Mouse (Mus musculus) MEL-GATA-1-ER (cell line): ENCODE measurements around the gene Srsf4.

ENCODE experiments used
- DNase-seq: peaks from one replicate; pipeline ENCODE4 v3.0.0-alpha.2; 2012; ENCODE audit warnings: low read depth; ENCODE audit errors: extremely low read depth

The Srsf4 gene

DNA sequence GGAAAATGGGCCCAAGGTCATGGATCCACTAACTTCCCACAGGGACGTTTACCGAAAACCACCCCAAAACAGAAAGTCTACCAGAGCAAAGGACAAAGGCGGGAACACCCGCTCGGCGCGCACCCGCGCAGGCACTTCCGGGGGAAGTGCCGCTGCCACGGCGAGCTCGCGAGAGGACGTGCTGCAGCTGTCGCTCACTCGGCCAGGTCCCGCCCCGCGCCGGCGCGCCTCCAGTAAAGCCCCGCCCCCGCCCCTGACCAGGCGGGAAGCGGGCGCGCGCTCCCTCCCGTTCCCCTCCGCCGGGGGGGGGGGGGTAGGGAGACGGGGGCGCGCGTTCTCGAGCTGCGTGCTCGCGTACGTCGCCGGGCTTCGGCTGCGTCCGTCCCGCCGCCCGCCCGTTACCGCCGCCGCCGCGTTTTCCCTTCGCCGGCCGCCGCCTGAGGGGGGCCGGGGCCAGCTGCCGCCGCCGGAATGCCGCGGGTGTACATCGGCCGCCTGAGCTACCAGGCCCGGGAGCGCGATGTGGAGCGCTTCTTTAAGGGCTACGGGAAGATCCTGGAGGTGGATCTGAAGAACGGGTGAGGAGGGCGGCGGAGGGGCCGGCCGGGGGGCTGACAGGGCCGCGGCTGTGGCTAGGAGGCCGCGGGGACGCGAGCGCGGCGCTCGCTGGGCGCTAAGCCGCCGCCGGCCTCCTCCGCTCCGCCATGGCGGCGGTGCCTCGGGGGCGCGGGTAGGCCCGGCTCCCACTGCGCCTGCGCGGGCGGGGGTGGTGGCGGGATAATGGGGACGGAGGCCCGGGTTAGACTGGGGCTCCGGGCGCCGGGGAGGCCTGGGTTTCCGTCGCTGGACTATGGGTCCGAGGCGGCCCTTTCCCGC, at the start of gene Srsf4:
Srsf4 (plus strand) TSS at position 325 of the 876 bp plus-strand sequence.
- DNase-seq: peak; percentile 84

DNA sequence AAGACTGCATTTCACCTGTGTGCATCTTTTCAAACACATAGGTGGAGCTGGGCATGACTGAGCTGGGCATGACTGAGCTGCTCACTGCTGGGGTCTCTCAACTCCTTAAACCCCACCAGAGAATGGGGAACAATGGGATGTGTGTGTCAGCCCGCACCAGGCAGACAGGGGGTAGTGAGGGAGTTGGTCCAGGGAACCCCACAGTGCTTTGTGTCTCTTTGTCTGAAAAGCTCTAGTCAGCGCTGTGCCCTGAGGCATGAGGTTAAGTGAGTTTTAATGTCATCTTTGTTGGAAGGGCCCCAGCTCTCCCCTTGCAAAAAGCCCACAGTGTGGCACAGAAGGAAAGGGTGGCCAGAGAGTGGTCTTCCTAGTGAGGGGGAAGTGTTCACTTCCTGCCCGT, 48.5 kb upstream of the Srsf4 start:
- no peak for DNase-seq

DNA sequence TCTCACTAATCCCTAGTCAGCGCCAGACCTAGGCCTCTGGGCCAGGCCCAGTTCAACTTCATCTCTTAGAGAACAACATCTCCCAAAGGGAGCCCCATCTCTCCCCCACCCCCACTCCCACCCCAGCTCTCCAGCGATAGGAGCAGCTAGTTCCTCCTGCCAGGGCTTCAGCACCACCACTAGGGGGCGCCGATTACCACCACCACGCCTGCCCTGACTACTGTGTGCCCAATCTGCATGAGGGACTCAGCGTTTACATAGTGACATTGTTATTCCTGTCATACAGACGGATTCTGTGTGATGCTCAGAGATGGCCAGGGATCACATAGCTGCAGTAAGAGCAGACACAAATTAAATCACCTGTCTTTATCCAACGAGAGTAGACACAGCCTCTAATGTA, 47.6 kb upstream of the Srsf4 start:
- no peak for DNase-seq

DNA sequence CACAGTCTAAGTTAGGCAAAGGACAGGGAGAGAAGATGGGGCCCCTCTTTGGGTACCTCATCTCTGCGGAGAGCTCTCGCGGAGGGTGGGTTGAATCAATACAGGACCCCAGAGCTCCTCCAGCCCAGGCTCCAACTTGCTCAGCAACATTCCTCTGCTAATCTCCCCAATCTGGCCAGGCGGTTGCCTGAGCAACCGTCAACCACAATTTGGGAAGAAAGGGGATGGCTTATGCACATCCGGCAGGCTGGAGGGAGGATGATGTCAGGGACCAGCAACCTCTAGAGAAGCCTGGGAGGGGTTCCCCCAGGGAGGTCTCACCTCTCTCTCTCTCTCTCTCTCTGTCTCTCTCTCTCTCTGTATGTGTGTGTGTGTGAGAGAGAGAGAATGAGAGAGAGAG, 46.5 kb upstream of the Srsf4 start:
- no peak for DNase-seq

DNA sequence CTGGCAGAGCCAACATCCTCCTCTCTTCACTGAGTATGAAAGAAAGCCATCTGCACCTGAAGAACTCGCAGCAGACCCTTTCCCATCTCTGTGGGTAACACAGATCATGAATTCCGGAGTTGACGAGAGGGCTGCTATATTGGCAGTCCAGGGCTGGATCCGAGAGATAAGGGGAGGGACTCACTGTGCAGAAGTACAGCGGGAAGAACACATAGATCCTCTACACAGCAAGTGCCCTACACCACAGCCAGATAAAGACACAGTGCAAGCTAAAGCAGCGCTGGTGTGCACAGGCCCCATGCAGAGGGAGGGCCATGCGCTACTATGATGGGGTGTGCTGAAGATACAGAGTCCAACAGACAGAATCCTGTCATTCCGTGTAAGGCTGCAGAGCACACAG, 44.3 kb upstream of the Srsf4 start:
- DNase-seq: peak; percentile 84

DNA sequence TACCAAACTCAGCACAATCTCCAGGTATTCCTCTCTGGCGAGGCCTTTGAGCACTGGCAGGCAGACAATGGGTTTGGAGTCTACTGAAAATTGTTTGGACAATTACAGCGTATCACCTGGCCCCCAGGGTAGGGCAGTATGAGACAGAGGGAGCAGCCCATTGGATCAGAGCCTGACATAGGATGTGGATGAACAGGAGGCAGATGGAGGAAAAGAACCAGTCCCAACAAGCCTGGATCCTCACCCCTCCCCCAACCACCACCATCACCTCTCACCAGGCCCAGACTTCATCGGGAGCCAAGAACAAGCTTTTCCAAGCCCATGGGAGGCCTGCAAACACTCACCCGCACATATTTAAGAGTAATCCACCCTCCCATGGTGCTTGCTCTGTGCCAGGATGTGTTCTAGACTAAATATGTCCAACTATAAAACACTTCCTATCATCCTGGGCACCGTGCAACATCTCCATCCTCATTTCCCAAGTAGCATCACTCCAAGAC, 41.8 kb upstream of the Srsf4 start:
- no peak for DNase-seq

DNA sequence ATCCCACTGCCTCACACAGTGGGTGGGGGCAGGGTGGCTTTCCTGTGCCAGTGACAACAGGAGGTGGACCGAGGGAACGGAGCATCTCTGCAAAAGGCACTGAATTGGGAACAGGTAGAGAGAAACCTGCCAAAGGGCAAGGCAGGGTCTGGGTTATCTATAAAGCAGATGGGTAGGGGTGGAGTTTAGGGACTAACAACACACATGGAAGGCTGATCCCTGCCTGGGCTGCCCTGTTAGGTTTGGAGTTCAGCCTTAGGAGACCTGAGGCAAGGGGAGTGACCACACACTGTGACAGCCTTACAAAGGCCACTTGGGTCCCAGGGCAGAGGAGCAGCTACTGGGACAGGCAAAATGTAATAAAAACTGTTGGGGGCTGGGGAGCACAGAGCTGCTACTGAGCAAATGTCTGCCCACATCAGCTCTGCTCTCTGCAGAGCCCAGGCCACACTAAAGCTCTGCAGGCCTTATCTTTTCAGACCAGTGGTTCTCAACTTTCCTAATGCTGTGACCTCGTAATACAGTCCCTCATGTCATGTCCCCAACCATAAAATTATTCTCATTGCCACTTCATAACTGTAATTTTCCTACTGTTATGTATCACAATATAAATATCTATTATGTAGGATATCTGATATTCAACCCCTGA, 40.5 kb upstream of the Srsf4 start:
- no peak for DNase-seq

DNA sequence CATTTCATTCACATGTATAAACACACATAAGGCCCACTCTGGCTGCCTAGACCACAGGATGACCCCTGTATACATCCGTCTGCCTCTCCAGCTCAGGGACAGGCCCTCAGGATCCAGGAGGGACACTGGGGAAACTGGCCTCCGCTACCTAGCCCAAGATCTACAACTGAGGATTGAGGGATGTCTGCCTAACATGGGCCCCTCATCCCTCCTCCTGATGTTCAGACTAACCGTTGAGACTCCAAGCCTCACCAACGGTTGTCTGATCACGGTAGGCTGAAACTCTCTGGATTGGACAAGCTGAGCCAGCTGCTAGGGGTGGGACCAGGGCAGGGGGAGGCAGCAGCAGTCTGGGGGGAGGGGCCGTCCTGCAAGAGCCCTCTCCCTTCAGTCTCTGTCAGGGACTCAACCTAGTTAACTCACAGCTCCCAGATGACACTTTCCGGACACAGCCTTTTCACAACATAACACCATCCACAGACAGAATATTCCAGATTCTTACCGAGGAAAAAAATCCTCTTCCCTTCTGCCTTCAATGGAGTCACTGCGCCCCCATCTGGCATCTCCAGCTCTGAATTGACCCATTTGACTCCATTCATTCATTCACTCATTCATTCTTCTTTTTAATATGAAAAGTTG, 39.3 kb upstream of the Srsf4 start:
- no peak for DNase-seq

DNA sequence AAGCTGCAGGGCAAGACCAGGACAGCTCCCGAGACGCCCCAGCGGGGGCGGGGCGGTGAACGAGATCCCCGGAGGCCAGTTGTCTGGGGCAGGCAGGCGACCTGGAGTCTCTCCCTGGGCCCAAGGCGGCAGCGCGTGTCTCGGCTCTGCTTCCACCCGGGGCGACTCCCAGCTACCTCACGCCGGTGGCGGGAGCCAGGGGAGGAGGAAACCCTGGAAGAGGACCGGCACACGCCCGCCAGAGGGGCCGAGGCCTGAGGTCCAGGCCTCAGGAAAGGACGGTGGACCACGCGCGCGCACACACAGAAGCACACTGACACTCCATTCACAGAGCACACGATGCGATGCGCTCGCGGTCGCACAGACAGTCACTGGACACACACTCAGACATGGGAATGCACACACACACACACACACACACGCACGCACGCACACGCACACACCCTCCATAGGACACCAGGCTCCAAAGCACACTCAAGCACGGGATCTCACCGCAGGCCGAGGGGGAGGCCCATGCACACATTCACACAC, 37.0 kb upstream of the Srsf4 start:
- no peak for DNase-seq

DNA sequence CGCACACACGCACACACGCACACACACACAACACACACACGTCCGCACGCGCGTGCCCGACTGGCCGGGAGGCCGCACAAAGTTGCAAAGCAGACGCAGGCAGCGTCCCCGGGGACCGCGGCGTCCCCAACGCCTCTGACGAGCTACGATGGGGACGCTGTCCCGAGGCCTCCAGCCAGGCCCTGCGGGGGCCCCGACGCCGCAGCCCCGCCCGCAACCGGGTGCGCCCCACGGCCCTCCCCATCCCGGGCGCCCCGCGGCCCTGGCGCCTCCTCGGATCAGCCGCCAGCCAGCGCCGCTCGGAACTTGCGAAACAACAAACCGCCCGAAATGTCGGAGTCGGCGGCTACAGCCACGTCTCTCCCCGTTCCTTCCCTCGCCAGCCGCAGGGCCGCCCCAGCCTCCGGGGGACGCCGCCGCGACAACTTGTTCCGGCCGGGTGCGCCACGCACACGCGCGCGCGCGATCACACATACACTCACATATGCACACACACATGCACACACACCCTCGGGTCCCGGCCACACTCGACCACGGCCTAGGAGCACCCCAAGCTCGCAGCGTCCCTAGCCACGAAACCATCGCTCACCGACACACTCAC, 36.4 kb upstream of the Srsf4 start:
- DNase-seq: no peak

DNA sequence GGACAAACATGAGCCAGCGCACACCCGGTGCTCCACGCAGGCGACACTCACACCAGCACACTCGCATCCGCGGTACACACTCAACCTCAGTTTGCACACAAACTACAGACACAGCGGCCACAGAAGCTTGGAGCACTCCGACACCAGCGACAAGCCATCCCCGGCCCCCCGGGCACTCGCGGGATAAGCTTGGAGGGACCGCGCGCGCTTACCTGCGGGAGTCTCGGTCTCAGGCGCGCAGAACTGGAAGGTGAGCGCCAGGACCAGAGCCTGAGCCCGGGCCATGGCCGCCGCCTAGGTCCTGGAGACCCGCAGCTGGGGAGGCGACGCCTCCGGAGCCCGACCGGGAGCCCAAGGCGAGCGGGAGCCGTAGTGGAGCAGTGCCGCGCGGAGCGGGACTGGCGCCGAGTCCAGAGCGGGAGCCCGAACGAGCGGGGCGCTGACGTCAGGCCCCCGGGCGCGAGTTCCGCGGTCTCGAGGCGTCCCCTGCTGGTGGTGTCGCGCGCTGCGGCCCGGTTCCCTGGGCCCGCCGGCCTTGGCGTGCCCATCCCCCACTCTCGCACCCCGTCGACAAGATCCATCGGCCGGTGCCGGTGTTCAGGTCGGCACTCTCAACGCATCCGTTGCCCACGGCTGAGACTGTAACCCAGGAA, 35.4 kb upstream of the Srsf4 start, which contains the start of gene Ptpru:
Ptpru (minus strand) TSS at position 417 of the 653 bp plus-strand sequence.
- DNase-seq: no peak

DNA sequence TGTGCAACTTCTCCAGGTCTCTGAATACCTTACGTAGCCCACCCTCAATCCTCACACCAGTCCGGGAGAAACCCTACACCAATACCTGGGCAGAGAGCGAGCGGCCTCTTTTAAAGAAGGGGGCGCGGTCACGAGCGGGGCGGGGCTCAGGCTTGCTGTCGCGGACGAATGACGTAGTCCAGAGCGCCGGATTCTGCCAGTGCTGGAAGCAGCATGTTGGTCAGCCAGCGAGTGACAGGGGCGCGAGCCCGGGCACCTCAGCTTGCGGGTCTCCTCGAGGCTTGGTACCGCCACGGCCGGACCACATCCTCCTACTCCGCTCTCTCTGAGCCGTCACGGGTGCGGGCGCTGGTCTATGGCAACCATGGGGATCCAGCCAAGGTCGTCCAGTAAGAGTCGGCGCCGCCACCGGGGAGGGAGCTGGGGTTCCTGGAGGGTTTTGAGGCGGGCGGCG, 30.1 kb upstream of the Srsf4 start, which contains the start of gene Mecr:
Mecr (plus strand) TSS at position 181 of the 454 bp plus-strand sequence.
- peak; percentile 59 for DNase-seq

DNA sequence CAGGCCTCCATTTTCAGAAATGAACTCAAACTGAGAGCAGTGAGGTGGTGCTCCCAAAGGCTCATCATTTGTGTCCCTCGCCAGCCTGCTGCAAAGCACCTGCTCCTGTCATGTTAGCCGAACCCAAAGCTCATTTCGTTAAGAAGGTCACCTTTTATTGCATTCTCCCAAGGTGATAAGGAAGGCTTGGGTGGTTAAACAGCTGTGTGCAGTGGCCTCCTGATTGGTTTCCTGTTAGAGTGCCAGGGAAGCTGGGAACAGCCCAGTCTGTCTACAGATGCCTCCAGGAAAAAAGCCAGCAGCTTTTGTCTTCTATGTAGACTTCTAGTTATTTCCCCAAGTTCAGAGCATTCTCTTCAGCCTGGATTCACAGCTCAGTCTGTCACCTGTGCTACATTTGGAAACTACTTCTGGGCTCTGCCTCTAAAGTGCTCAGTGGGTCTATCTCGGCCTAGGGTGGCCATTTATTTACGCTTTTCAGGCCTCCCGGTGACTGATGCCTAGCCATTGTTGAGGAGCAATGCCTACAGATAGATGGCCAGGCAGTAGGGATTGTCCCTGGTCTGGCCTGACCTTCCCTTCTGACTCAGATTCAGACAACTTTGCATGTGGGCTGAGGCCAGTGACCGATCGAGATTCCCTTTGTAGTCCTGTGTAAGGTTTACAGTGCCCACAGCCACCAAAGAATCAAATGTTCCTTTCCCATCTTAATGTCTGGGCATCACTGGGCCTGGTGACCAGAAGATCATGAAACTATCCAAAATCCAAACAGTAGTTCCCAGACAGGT, 27.2 kb upstream of the Srsf4 start:
- DNase-seq: no peak

DNA sequence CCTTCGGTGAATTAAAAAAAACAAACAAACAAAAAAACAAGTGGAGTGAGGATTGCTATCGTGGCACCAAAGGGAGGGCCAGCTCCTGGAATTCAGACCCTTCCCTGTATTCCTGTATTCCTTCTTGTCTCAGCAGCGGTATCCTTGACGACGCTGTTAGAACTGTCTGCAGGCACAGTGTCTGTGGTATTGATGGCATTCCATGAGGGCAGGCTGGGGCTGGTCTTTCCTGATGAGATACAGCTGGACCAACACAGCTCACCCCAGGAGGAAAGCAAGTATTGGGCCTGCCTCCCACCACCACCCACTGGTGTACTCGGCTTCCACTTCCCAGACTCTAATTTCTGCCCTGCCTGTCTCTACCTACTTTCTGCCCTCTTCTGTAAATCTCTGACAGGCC, 25.3 kb upstream of the Srsf4 start:
- no peak for DNase-seq

DNA sequence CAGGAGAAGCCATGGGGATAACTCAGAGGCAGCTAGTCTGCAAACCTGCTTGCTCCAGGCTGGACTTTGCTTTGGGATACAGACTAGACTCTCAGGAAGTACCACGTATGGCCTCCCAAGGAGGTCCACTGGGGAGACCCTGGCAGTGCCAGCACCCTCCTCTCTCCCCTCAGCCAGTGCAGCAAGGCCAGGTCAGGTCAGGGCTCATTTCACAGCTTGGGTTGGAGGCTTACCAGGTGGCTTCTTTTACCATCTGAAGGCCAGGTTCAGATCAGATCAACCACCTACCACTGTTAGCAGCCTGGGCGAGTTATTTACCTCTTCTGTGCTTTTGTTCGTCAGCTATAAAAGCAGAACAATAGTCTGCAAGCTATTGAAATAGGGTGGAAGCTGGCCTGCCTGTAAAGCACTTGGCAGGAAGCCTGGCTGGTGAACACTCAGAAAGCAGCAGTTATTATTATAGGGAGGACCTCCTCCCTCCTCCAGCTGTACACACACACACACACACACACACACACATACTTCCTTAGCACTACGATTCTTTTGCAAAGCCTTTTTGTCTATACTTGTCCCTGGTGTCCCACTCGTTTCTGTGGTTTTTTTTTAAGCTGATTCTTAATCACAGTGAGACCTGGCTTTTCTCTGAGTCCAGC, 23.3 kb upstream of the Srsf4 start:
- no peak for DNase-seq

DNA sequence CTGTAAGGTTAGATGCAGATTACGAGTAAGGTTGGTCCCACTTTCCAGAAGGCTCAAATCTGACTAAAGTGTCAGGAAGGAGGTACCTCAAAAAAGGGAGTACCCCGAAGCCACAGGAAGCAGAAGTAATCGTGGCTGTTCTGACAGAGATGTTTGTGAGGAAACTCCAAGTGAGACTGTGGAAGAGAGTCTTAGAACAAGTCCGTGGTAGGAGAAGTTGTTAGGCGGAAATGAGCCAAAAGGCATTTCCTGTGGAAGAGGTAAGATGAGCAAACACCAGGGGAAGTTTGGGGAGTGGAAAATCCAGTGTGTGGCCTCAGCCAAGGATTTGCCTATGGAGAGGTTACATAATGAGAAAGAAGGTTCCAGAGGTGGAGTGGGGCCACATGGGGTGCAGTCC, 18.5 kb upstream of the Srsf4 start:
- no peak for DNase-seq

DNA sequence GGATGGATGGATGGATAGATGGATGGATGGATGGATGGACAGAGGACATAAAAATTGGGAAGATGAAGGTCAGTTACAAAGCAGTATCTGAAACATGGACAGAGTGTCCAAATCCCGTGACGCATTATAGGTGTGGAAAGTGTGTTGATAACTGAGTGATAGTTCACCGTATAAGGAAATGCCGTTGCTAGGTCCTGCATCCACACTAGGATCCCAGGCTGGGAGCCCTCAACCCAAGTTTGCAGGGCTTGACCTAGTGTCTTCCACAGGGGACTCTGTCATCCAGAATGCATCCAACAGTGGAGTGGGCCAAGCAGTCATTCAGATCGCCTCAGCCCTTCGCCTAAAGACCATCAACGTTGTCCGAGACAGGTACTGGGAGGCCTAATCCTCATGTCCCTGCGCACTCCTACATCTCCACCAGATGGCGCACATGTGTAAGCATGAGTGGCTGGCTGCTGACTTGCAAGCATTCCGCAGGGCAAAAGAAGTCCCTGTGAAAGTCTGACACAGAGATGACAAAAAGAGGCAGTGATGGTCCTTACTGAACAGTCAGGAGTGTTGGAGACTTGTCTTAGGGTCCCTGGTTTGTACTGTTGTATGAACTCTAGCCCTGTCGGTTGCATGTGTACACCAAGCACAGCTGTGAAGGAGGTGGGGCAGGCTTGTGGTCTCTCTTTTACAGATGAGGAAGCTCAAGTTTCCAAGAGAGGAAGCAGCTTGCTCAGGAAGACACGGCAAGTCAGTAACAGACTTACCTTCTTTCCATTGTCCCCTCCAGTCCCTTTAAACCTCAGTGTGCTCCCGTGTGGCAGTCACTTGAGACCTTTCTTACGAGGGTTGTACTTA, 12.7 kb upstream of the Srsf4 start:
- peak; percentile 64 for DNase-seq

DNA sequence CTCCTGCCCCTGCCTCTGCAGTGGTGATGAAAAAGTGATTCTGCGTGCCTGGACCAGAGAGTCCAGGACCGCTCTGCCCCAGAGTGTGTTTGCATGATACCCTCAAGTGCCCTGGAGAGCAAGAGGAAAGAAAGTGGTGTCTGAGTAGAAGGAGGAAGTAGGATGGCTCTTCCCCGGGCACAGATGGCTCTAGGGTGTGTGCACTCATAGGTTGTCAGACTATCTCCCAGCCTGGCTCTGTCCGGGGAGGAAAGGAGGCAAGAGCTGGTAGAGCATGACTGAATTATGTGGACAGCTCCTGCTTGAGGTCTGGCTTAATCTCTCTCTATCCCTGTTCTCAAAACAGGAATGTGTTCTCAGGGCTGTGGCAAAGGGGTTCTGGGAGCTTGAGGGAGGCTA, 12.1 kb upstream of the Srsf4 start:
- no peak for DNase-seq
